Mouse (Mus musculus): ENCODE results near the gene Map4k3.
"Not testable (repeated sequence)": the region's sequence is repeated elsewhere in the genome, so short reads cannot be mapped to it uniquely, and the experiment has no call there.

GRCm38 (mm10) chr17:80761191-80761590 is 32.9 kb upstream of the Map4k3 start:
- TF ChIP-seq CTCF (conservative IDR thresholded peaks at IDR 0.05; ENCODE audit: low read length); NANOG (IDR thresholded peaks at IDR 0.05; ENCODE audit: borderline replicate concordance, low read length); POU5F1 (IDR thresholded peaks at IDR 0.05; ENCODE audit: borderline replicate concordance, low read length): not testable (repeated sequence)
